Mouse (Mus musculus) gastrocnemius, postnatal 14 days (tissue): ENCODE data around the gene Olfr1491. TPM values are rescaled to one million over a fixed set of nuclear protein-coding genes. Genes with fewer than 3 reads are reported as not detected.

Experiments
- DNase-seq: peaks from one replicate; pipeline ENCODE4 v3.0.0; 2021; ENCODE audit warnings: mixed read lengths
- intact Hi-C: fragments of 180-260 bp; cut with DNase I; formaldehyde crosslinking; loops from one replicate; pipeline ENCODE4 v1.15.1; 2025; ENCODE audit warnings: low total_unique reads
- long read RNA-seq, 2 experiments: library from polyadenylated mRNA; stranded (forward); transcript quantifications; one replicate each; pipeline ENCODE4 v2.0.0; 2021
- total RNA-seq, 2 experiments: library from RNA; stranded (reverse); gene quantifications; 2 replicates each; pipeline ENCODE4 v1.2.3; 2021

The Olfr1491 gene
- not detected for total RNA-seq
- long read RNA-seq, experiment 1 = 0 reads
- long read RNA-seq, experiment 2 = 0 reads

- intact Hi-C loops = no loop called here
- no peak for DNase-seq
These were observed at the start of gene Olfr1491 for GRCm38 (mm10) chr19:13696968-13697367. TSS of gene Olfr1491 (plus strand) at chr19:13697268.

- DNase-seq = no peak
- intact Hi-C loops = no loop called here
These were observed 46.3 kb upstream of the Olfr1491 start, which contains the start of gene Olfr1490 for GRCm38 (mm10) chr19:13650791-13651190. TSS of gene Olfr1490 (plus strand) at chr19:13651091.

- intact Hi-C loops = no loop called here
- no peak for DNase-seq
These were observed 25.9 kb downstream of the Olfr1491 start, which contains the start of gene Olfr1493-ps1 for GRCm38 (mm10) chr19:13722978-13723377. TSS of gene Olfr1493-ps1 (plus strand) at chr19:13723278.

GRCm38 (mm10) chr19:13739428-13739827 lies 42.4 kb downstream of the Olfr1491 start, which contains the start of gene Olfr1494:
TSS of gene Olfr1494 (plus strand) at chr19:13739728.
- DNase-seq = no peak
- intact Hi-C loops = no loop called here

GRCm38 (mm10) chr19:13749366-13749765 lies 52.3 kb downstream of the Olfr1491 start:
- intact Hi-C loops = no loop called here
- DNase-seq = no peak

Other genes with a start within 250 kb of the Olfr1491 start
- gene Olfr1472, start 241.2 kb upstream of the Olfr1491 start, total RNA-seq = not detected
- not detected for gene Olfr1474, start 227.7 kb upstream of the Olfr1491 start, total RNA-seq
- not detected for gene Olfr1475, start 217.1 kb upstream of the Olfr1491 start, total RNA-seq
- gene Olfr1477, start 196.7 kb upstream of the Olfr1491 start, total RNA-seq = not detected
- not detected for gene Olfr1480, start 169.4 kb upstream of the Olfr1491 start, total RNA-seq
- not detected for gene Olfr1484, start 113.8 kb upstream of the Olfr1491 start, total RNA-seq
- not detected for gene Olfr1487, start 79.9 kb upstream of the Olfr1491 start, total RNA-seq
- gene Olfr1489, start 65.6 kb upstream of the Olfr1491 start, total RNA-seq = not detected
- gene Olfr1490, start 46.2 kb upstream of the Olfr1491 start, total RNA-seq = not detected
- gene Olfr1493-ps1, start 26.0 kb downstream of the Olfr1491 start, total RNA-seq = not detected
- not detected for gene Olfr1494, start 42.5 kb downstream of the Olfr1491 start, total RNA-seq
- not detected for gene Olfr1495, start 67.3 kb downstream of the Olfr1491 start, total RNA-seq
- not detected for gene Olfr1496, start 80.6 kb downstream of the Olfr1491 start, total RNA-seq
- gene Olfr1497, start 100.9 kb downstream of the Olfr1491 start, total RNA-seq = not detected
- not detected for gene Olfr1499, start 122.2 kb downstream of the Olfr1491 start, total RNA-seq
- not detected for gene Olfr1500, start 133.2 kb downstream of the Olfr1491 start, total RNA-seq
- not detected for gene Olfr1501, start 153.4 kb downstream of the Olfr1491 start, total RNA-seq
- not detected for gene Olfr1502, start 164.5 kb downstream of the Olfr1491 start, total RNA-seq
- gene Olfr1504, start 200.7 kb downstream of the Olfr1491 start, total RNA-seq = not detected
- gene Olfr1505, start 216.3 kb downstream of the Olfr1491 start, total RNA-seq = not detected